Comparison of ENCODE assay signal across 9 mouse cellular contexts in the genomic region with DNA sequence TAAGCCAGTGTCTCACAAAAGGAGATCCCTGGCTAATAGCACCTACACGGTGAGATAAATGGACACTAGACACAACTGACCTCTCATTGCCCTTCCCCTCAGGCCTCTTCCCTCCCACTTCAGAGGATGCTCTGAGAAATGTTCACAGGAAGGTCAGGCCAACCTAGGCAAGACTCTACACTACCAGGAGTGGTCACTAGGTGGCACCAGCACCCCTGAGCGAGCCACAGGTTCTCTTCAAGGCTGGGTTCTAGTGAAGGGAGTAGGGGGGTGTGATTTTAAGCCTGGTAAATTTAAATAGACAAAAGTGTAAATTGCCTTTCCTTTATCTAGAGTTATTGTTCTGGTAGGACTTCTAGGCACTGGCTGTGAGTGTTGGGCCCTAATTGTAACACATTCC.
A peak's percentile ranks its signal among the peaks of the same experiment; 100 is the strongest.
DNase-seq lines count a peak whose midpoint lies in the region; ATAC-seq and TF ChIP-seq lines count a peak whose summit lies in the region.
"Had no signal": no experiment of that assay in that cellular context is flagged by ENCODE, and none has a peak within 500 bp of the region (broad histone marks: within the 10 kb centered on the region; RNA-seq: fewer than 3 reads in every experiment).

No protein-coding gene starts in this region.

- H3K4me1 ChIP-seq in kidney, adult 2 months (ENCODE audit: control insufficient read depth, insufficient read depth, low read length): no peaks in the 10 kb centered on the region
- no peaks in the 10 kb centered on the region for H3K4me1 ChIP-seq in limb, embryonic 14.5 days (ENCODE audit: control insufficient read depth, insufficient read depth, low read length)
- H3K4me1 ChIP-seq: stomach, embryonic 15.5 days had no signal

- no peak overlapping the region for H3K4me3 ChIP-seq in kidney, adult 2 months (ENCODE audit: insufficient read depth, low read depth, low read length)
- H3K4me3 ChIP-seq in limb, embryonic 14.5 days (replicated peaks; ENCODE audit: low read length): no peak overlapping the region
- H3K4me3 ChIP-seq: stomach, embryonic 15.5 days had no signal

- H3K27me3 ChIP-seq in kidney, adult 2 months (replicated peaks; ENCODE audit: control insufficient read depth, insufficient read depth, low read length): no peaks in the 10 kb centered on the region
- no peaks in the 10 kb centered on the region for H3K27me3 ChIP-seq in limb, embryonic 14.5 days (ENCODE audit: control insufficient read depth, insufficient read depth, low read length)
- H3K27me3 ChIP-seq: stomach, embryonic 15.5 days had no signal

- DNase-seq in 3T3-L1 (ENCODE audit: low read depth, low spot score): peak; percentile 80
- peak; percentile 43 for DNase-seq in Muller cell, postnatal 12 days (ENCODE audit: inconsistent ontology term)
- peak; percentile 82 for DNase-seq in cerebellum, adult 9-10 months
- DNase-seq in kidney, adult 2 months: peak; percentile 70
- peak; percentile 56 for DNase-seq in limb, embryonic 14.5 days (ENCODE audit: low spot score)
- DNase-seq in ovary, postnatal 10 days (ENCODE audit: low spot score): peak; percentile 35
- peak; percentile 23 to 62 for DNase-seq in thymus, postnatal 10 days (ENCODE audit: low spot score in 2 of 2)

- no peaks in the 10 kb centered on the region for H3K9me3 ChIP-seq in limb, embryonic 14.5 days (ENCODE audit: control insufficient read depth, low read length)
- H3K9me3 ChIP-seq: stomach, embryonic 15.5 days had no signal

- WGBS in kidney, adult 2 months: 5% methylated on average over 2 of the region's 2 CpGs
- WGBS in limb, embryonic 14.5 days: 16% methylated on average over 2 of the region's 2 CpGs

- H3K27ac ChIP-seq in kidney, adult 2 months (ENCODE audit: insufficient read depth, low read depth, low read length): no peak overlapping the region
- no peak overlapping the region for H3K27ac ChIP-seq in limb, embryonic 14.5 days (replicated peaks; ENCODE audit: low read depth, low read length)
- H3K27ac ChIP-seq: stomach, embryonic 15.5 days had no signal

- no peak for TF ChIP-seq POLR2A in kidney, adult 2 months (IDR thresholded peaks at IDR 0.05; ENCODE audit: low read depth, low read length)
- no peak for TF ChIP-seq POLR2A in limb, embryonic 14.5 days (IDR thresholded peaks at IDR 0.05; ENCODE audit: borderline replicate concordance, extremely low read depth, insufficient read depth, insufficient read length)

- ATAC-seq in frontal cortex, adult (ENCODE audit: low TSS enrichment): peak; percentile 87
- no peak for ATAC-seq in limb, embryonic 14.5 days (ENCODE audit: low FRiP score, low read depth)

- H3K9ac ChIP-seq in limb, embryonic 14.5 days (ENCODE audit: low read depth, low read length, severe bottlenecking): no peak overlapping the region
- H3K9ac ChIP-seq: stomach, embryonic 15.5 days had no signal

- TF ChIP-seq CTCF in kidney, adult 2 months (conservative IDR thresholded peaks at IDR 0.05; ENCODE audit: insufficient read depth, insufficient read length, low read depth, low read length): peak; percentile 96

- H3K4me2 ChIP-seq in limb, embryonic 14.5 days (replicated peaks; ENCODE audit: low read depth, low read length, severe bottlenecking): no peak overlapping the region
- H3K4me2 ChIP-seq: stomach, embryonic 15.5 days had no signal

- H3K36me3 ChIP-seq in kidney, adult 2 months (ENCODE audit: control insufficient read depth, insufficient read depth, low read length): no peaks in the 10 kb centered on the region
- H3K36me3 ChIP-seq in limb, embryonic 14.5 days (ENCODE audit: control insufficient read depth, insufficient read depth, low read length): no peaks in the 10 kb centered on the region
- H3K36me3 ChIP-seq: stomach, embryonic 15.5 days had no signal
